13 mouse cellular contexts compared by ENCODE assay signal in genomic region chr15:6565873-6566272, GRCm38 (mm10). TPM values are rescaled to one million over a fixed set of nuclear protein-coding genes. Genes with fewer than 3 reads are reported as not detected.
A peak's percentile ranks its signal among the peaks of the same experiment; 100 is the strongest.
DNase-seq lines count a peak whose midpoint lies in the region; ATAC-seq and TF ChIP-seq lines count a peak whose summit lies in the region.
"Had no signal": no experiment of that assay in that cellular context is flagged by ENCODE, and none has a peak within 500 bp of the region (broad histone marks: within the 10 kb centered on the region; RNA-seq: fewer than 3 reads in every experiment).

No protein-coding gene starts in this region.

- H3K4me2 ChIP-seq in liver, postnatal 0 days (ENCODE audit: low read depth, low read length), result no peak overlapping the region

- DNase-seq in layer of hippocampus, adult 2 months (ENCODE audit: low spot score in 2 of 2), result no peak
- no peak for DNase-seq in layer of hippocampus, adult 8-10 months (ENCODE audit: low spot score in 2 of 2)
- DNase-seq in MEL (ENCODE audit: low read depth, low spot score), result no peak
- no peak for DNase-seq in liver, postnatal 0 days
- no peak for DNase-seq in gastrocnemius, postnatal 10 days
- DNase-seq in gastrocnemius, postnatal 4 days (ENCODE audit: low spot score in 2 of 2), result no peak
- DNase-seq in hindbrain, embryonic 10.5 days (ENCODE audit: low spot score), result no peak
- DNase-seq: cerebellum, adult 18-20 months; kidney, adult 11 months; lung, postnatal 14 days had no signal

- H3K4me1 ChIP-seq in E14TG2a.4 (replicated peaks; ENCODE audit: low read depth, low read length) (peaks cover 18% of the 10 kb centered on the region), MEL (ENCODE audit: control insufficient read depth in 1 of 2, insufficient read depth in 2 of 2, low read length in 2 of 2) (peaks cover 14 to 23% of the 10 kb centered on the region in 2 experiments)
- no peaks in the 10 kb centered on the region; the same call in 1 of the 2 replicates for H3K4me1 ChIP-seq in liver, postnatal 0 days (ENCODE audit: insufficient read depth)
- peaks cover 4% of the 10 kb centered on the region for H3K4me1 ChIP-seq in hindbrain, embryonic 10.5 days (replicated peaks)
- H3K4me1 ChIP-seq: midbrain, embryonic 15.5 days had no signal

- no peak overlapping the region for H3K9ac ChIP-seq in MEL (ENCODE audit: control insufficient read depth, low read depth, low read length, poor library complexity, severe bottlenecking)
- no peak overlapping the region for H3K9ac ChIP-seq in liver, postnatal 0 days (replicated peaks)
- H3K9ac ChIP-seq: midbrain, embryonic 15.5 days had no signal

- TF ChIP-seq POLR2A in MEL (IDR thresholded peaks at IDR 0.05; ENCODE audit: control insufficient read depth in 1 of 2, insufficient read depth in 1 of 2, low read depth in 1 of 2, low read length in 2 of 2, poor library complexity in 1 of 2), result no peak

- 89% methylated on average over 4 of the region's 4 CpGs for WGBS in liver, postnatal 0 days (ENCODE audit: insufficient replicate concordance)
- WGBS in hindbrain, embryonic 10.5 days, result 94% methylated on average over 4 of the region's 4 CpGs

- TF ChIP-seq RAD21 in MEL (IDR thresholded peaks at IDR 0.05; ENCODE audit: low read depth, low read length), result peak; percentile 6; the same call in 1 of the 2 replicates

- H3K36me3 ChIP-seq in E14TG2a.4 (ENCODE audit: insufficient read depth, low read length) (no peaks in the 10 kb centered on the region), MEL (ENCODE audit: control insufficient read depth in 1 of 2, insufficient read depth in 2 of 2, low read length in 2 of 2) (peaks cover 0 to 23% of the 10 kb centered on the region in 2 experiments; a peak in 2 of 4 replicates)
- no peaks in the 10 kb centered on the region for H3K36me3 ChIP-seq in liver, postnatal 0 days (replicated peaks; ENCODE audit: insufficient read depth, low read length)
- H3K36me3 ChIP-seq in hindbrain, embryonic 10.5 days, result no peaks in the 10 kb centered on the region
- H3K36me3 ChIP-seq: midbrain, embryonic 15.5 days had no signal

- H3K27me3 ChIP-seq in E14TG2a.4 (ENCODE audit: insufficient read depth, low read length) (peaks cover 9% of the 10 kb centered on the region), MEL (ENCODE audit: control insufficient read depth in 1 of 2, insufficient read depth in 2 of 2, low read length in 2 of 2) (no peaks in the 10 kb centered on the region)
- no peaks in the 10 kb centered on the region for H3K27me3 ChIP-seq in liver, postnatal 0 days (ENCODE audit: insufficient read depth, low read length)
- no peaks in the 10 kb centered on the region for H3K27me3 ChIP-seq in hindbrain, embryonic 10.5 days (ENCODE audit: insufficient read depth, poor library complexity, severe bottlenecking)
- H3K27me3 ChIP-seq: CH12.LX; midbrain, embryonic 15.5 days had no signal

- H3K79me2 ChIP-seq in MEL (ENCODE audit: control insufficient read depth, insufficient read depth, low read length, poor library complexity), result no peaks in the 10 kb centered on the region

- no peak for TF ChIP-seq EP300 in MEL (IDR thresholded peaks at IDR 0.05; ENCODE audit: low read depth in 1 of 2, low read length in 2 of 2)
- TF ChIP-seq EP300 in liver, postnatal 0 days (IDR thresholded peaks at IDR 0.05; ENCODE audit: low read depth), result no peak

- H3K4me3 ChIP-seq in layer of hippocampus, adult 2 months, result no peak overlapping the region
- no peak overlapping the region for H3K4me3 ChIP-seq in E14TG2a.4 (replicated peaks; ENCODE audit: low read length)
- no peak overlapping the region for H3K4me3 ChIP-seq in MEL (ENCODE audit: control insufficient read depth in 1 of 2, insufficient read depth in 1 of 2, low read depth in 2 of 2, low read length in 2 of 2)
- no peak overlapping the region for H3K4me3 ChIP-seq in liver, postnatal 0 days (ENCODE audit: low read depth, low read length)
- no peak overlapping the region for H3K4me3 ChIP-seq in hindbrain, embryonic 10.5 days
- H3K4me3 ChIP-seq: midbrain, embryonic 15.5 days had no signal

- H3K9me3 ChIP-seq in E14TG2a.4 (ENCODE audit: low read length) (no peaks in the 10 kb centered on the region), MEL (replicated peaks; ENCODE audit: insufficient read depth, low read length) (no peaks in the 10 kb centered on the region)
- H3K9me3 ChIP-seq in liver, postnatal 0 days (ENCODE audit: low read length), result no peaks in the 10 kb centered on the region
- H3K9me3 ChIP-seq in hindbrain, embryonic 10.5 days, result no peaks in the 10 kb centered on the region
- H3K9me3 ChIP-seq: midbrain, embryonic 15.5 days had no signal

- TF ChIP-seq CTCF in layer of hippocampus, adult 2 months (conservative IDR thresholded peaks at IDR 0.05), result peak; percentile 42
- peak; percentile 71 for TF ChIP-seq CTCF in E14TG2a.4 (conservative IDR thresholded peaks at IDR 0.05; ENCODE audit: low read length)
- peak; percentile 4 to 27 (median 26); a peak in 3 of 6 replicates for TF ChIP-seq CTCF in MEL (IDR thresholded peaks at IDR 0.05 in 2 of 3, conservative IDR thresholded peaks at IDR 0.05 in 1 of 3; ENCODE audit: control insufficient read depth in 1 of 3, insufficient read depth in 1 of 3, low read depth in 2 of 3, low read length in 3 of 3, poor library complexity in 1 of 3, severe bottlenecking in 1 of 3)
- peak; percentile 43 for TF ChIP-seq CTCF in liver, postnatal 0 days (IDR thresholded peaks at IDR 0.05; ENCODE audit: low read depth)

- no peak overlapping the region for H3K27ac ChIP-seq in layer of hippocampus, adult 2 months
- H3K27ac ChIP-seq in MEL (ENCODE audit: control insufficient read depth, low read depth, low read length), result no peak overlapping the region
- no peak overlapping the region for H3K27ac ChIP-seq in liver, postnatal 0 days (ENCODE audit: low read depth)
- H3K27ac ChIP-seq in hindbrain, embryonic 10.5 days, result no peak overlapping the region
- H3K27ac ChIP-seq: midbrain, embryonic 15.5 days had no signal

- ATAC-seq in liver, postnatal 0 days, result no peak

TF ChIP-seq in MEL, 35 proteins besides CTCF, POLR2A, EP300 and RAD21:
- 0 out of 2 replicates have a peak, but pooled peaks have one; percentile 21 for TF ChIP-seq SMC3 (IDR thresholded peaks at IDR 0.05; ENCODE audit: low read depth, low read length)
- no peak for TF ChIP-seq MYC (IDR thresholded peaks at IDR 0.05; ENCODE audit: low read depth, low read length)
- no peak for TF ChIP-seq MAFK (IDR thresholded peaks at IDR 0.05; ENCODE audit: borderline replicate concordance, low read depth, low read length)
- TF ChIP-seq CHD2 (IDR thresholded peaks at IDR 0.05; ENCODE audit: low read length), result no peak

RNA-seq across cellular contexts. Expression of gene Fyb, which starts 43.2 kb away (rescaled TPM):
- 10 to 100 TPM in 1 of 2 experiments, 1 to 10 TPM in 1; 4.2 to 10.6 TPM for total RNA-seq in layer of hippocampus, adult 2 months (2021)
- 10 to 100 TPM in 2 of 4 experiments, 1 to 10 TPM in 2; 6.0 to 32.8 (median 16.2) TPM for total RNA-seq in layer of hippocampus, adult 8-10 months (2022)
- 196 and 208 TPM in 2 replicates for total RNA-seq in MEL (2012; rRNA removed)
- polyA plus RNA-seq in MEL (2012; ENCODE audit: insufficient read depth in 1 of 2, insufficient read length in 2 of 2, low read depth in 1 of 2, low replicate concordance in 2 of 2, missing spikeins in 1 of 2), result 100 to 1,000 TPM in 1 of 2 experiments, not detected in 1; 175 TPM
- 28.0 and 29.7 TPM in 2 replicates for polyA plus RNA-seq in liver, postnatal 0 days (2015; fragmentation: Nextera tagmentation; extraction: Ambion mirVana)
- 1 to 10 TPM; 3.7 to 4.3 TPM for total RNA-seq in gastrocnemius, postnatal 10 days (2021)
- 1 to 10 TPM; 3.9 to 9.7 TPM for total RNA-seq in gastrocnemius, postnatal 4 days (2021)
- polyA plus RNA-seq in hindbrain, embryonic 10.5 days (2016; fragmentation: Nextera tagmentation; extraction: Ambion mirVana), result 3.4 and 3.8 TPM in 2 replicates
